Mouse (Mus musculus) embryonic facial prominence, embryonic 12.5 days (tissue): ENCODE measurements around the gene Fbxo31. TPM values are rescaled to one million over a fixed set of nuclear protein-coding genes. Genes with fewer than 3 reads are reported as not detected.

Source experiments
- ATAC-seq: fragments of 200-750 bp; cut with Nextera tagmentation; 2 replicates; pipeline ENCODE4 v1.8.0; 2017; ENCODE audit not compliant: insufficient number of reproducible peaks, insufficient read depth, low FRiP score, low TSS enrichment
- H3K27ac ChIP-seq: fragments of 300-500 bp; sonication (generic); 2 replicates; pipeline ENCODE4 v1.5.1; 2016; ENCODE audit warnings: mild to moderate bottlenecking
- H3K27me3 ChIP-seq: fragments of 300-500 bp; sonication (generic); 2 replicates; pipeline ENCODE4 v1.6.1; 2016; ENCODE audit warnings: mild to moderate bottlenecking, moderate library complexity
- H3K36me3 ChIP-seq: fragments of 300-500 bp; sonication (generic); 2 replicates; pipeline ENCODE4 v1.6.1; 2016; ENCODE audit warnings: mild to moderate bottlenecking
- H3K4me1 ChIP-seq: fragments of 300-500 bp; sonication (generic); 2 replicates; pipeline ENCODE4 v1.6.1; 2016
- H3K4me2 ChIP-seq: fragments of 300-500 bp; sonication (generic); replicated peaks from 2 replicates; pipeline ENCODE4 v1.6.1; 2016; ENCODE audit warnings: mild to moderate bottlenecking, moderate library complexity
- H3K4me3 ChIP-seq: fragments of 300-500 bp; sonication (generic); 2 replicates; pipeline ENCODE4 v1.5.1; 2016; ENCODE audit warnings: mild to moderate bottlenecking
- H3K9ac ChIP-seq: fragments of 300-500 bp; sonication (generic); 2 replicates; pipeline ENCODE4 v1.6.1; 2016; ENCODE audit warnings: mild to moderate bottlenecking, moderate library complexity
- H3K9me3 ChIP-seq: fragments of 300-500 bp; sonication (generic); 2 replicates; pipeline ENCODE4 v1.6.1; 2016; ENCODE audit warnings: mild to moderate bottlenecking, moderate library complexity
- WGBS: fragments of 180-500 bp; shearing (Covaris S2); methylation state at CpG from one replicate; pipeline ENCODE4 v1.1.7; 2016; 5-methylcytosine and 5-hydroxymethylcytosine counted together
- polyA plus RNA-seq: library from polyadenylated mRNA; unstranded; fragments of >200 nt; fragmentation: Nextera tagmentation; extraction: Ambion mirVana; gene quantifications from 2 replicates; pipeline ENCODE4 v1.2.1, GENCODE M21; 2016

The Fbxo31 gene
- polyA plus RNA-seq, 1 experiment from 2014 or later: 23.9 TPM

DNA sequence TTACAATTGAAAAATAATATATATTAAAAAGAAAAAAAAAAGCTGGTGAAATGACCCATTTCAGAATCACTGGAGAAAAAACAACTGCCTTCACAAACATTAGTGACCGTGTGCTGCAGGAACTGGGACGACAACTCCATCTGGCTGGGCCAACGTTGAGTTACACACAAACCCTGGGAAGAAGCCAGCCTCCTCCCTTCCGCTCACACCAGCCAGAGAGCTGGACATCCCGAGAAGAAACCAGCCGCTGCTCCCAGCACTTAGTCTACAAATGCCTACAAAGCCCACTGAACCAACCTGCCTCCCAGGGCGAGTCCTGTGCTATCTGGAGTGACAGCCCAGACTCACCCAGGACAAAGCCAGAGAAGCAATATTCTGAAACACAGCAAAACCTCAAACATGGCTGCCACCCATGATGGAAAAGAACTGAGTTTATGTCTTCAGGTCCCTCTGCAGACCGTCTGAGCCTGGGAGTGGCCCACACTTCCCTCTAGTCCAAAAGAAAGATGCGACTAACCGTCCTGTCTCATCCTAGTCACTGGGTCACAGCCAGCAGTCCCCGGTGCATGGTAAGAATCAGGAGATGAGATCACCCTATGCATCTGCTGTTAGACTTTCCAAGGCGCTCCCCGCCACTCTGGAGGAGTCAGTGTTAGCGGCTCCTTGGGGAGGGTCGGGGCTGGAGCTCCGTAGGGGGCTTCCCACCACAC, 16.8 kb downstream of the Fbxo31 start:
- Histone ChIP-seq H3K27me3 (no peaks in the 10 kb centered on the region), H3K9ac (no peak overlapping the region), H3K4me3 (no peak overlapping the region), H3K27ac (no peak overlapping the region), H3K9me3 (no peaks in the 10 kb centered on the region), H3K4me2 (no peak overlapping the region), H3K4me1 (no peaks in the 10 kb centered on the region), H3K36me3 (peaks cover 41% of the 10 kb centered on the region)
- ATAC-seq: no peak
- WGBS: 88% methylated on average over 16 of the region's 16 CpGs

DNA sequence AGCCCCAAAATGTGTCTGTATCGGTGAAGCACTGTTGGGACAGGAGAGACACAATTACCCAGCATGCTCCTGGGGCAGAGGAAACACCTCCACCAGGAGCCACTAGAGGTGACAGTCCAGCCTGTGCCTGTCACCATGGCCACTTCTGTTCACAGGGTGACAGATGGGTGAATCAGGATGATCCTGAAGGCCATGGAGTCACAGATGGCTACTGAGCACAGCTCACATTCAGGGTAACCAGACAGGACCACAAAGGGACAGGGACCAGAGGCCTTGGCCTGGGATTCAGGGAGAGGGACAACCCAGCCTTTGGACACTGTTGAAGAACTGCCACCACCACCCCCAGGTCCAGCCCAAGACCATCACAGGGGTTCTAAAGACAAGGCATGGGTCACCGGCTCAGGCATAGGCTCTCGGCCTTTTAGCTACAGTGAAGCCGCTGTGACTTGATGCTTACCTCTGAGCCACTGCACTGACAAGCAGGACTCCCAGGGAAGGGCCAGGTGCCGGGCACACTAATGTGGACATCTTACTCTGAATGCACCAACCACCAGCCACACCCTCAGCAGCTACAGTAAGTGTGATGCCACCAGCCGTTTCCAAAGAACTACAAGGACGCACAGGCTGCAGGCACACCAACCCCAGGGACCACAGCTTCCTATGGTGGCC, 18.0 kb downstream of the Fbxo31 start:
- Histone ChIP-seq H3K27ac (no peak overlapping the region), H3K4me1 (no peaks in the 10 kb centered on the region), H3K27me3 (no peaks in the 10 kb centered on the region), H3K36me3 (peaks cover 43% of the 10 kb centered on the region), H3K9ac (no peak overlapping the region), H3K4me2 (no peak overlapping the region), H3K4me3 (no peak overlapping the region), H3K9me3 (no peaks in the 10 kb centered on the region)
- ATAC-seq: no peak
- 91% methylated on average over 7 of the region's 7 CpGs for WGBS

DNA sequence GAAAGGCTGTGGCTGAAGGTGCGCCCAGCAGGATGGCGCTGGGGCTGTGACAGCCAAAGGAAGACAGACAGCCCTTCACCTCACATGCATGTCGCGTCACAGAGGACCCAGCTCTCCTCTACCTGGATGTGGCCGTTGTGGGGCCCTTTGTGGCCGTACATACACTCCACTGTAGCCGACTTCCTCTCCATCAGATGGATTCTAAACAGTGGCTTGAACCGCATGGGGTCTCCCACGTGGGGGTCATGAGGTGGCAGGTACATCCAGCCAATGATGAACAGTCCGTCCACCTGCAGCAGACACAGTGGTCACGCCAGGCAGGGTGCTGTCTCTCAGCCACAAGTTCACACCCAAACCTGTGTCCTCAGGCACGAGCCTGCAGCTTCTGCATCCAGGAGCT, 18.8 kb downstream of the Fbxo31 start:
- H3K27me3 ChIP-seq: no peaks in the 10 kb centered on the region
- H3K36me3 ChIP-seq: peaks cover 45% of the 10 kb centered on the region
- H3K4me2 ChIP-seq: no peak overlapping the region
- H3K4me3 ChIP-seq: no peak overlapping the region
- ATAC-seq: no peak
- H3K9me3 ChIP-seq: no peaks in the 10 kb centered on the region
- WGBS: 88% methylated on average over 12 of the region's 12 CpGs
- H3K4me1 ChIP-seq: no peaks in the 10 kb centered on the region
- H3K27ac ChIP-seq: no peak overlapping the region
- H3K9ac ChIP-seq: no peak overlapping the region

DNA sequence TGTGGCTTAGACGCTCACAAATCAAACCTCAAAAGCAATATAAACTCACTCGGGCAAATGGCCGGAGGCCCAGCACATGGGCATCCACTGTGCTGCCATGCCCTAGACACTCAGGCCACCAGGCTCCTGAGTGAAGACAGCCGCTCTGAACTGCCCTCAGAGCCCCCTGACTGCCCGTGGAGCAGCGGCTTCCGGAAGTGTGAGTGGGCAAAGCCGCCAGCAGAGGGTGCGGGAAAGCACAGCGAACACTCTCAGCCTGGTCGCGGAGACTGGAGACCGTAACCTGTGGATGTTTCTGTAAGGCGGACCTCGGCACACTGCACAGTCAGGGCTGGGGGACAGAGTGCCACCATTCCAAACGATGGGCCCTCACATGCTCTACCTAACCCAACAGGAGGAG, 20.1 kb downstream of the Fbxo31 start:
- 90% methylated on average over 16 of the region's 16 CpGs for WGBS

DNA sequence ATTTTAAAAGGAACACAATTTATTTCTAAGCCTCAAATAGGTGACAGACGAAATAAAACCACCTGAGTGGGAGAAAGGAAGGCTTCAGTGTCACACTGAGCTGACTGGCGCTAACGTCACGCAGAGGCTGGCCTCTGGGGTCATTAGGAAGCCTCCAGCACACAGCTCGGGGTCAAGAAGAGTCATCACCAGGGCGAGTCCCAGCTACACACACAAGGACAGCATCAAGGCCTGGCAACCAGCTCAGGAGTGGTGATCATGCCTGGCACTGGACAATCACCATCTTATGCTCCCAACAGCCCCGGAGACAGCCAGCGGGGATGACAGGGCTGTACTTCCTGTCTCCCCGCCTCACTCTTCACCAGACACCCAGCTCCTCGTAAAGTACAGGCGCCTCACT, 20.9 kb downstream of the Fbxo31 start:
- Histone ChIP-seq H3K36me3 (peaks cover 65% of the 10 kb centered on the region), H3K27ac (no peak overlapping the region), H3K4me2 (no peak overlapping the region), H3K4me3 (no peak overlapping the region), H3K9me3 (no peaks in the 10 kb centered on the region), H3K4me1 (no peaks in the 10 kb centered on the region), H3K9ac (no peak overlapping the region), H3K27me3 (no peaks in the 10 kb centered on the region)
- 85% methylated on average over 11 of the region's 11 CpGs for WGBS
- no peak for ATAC-seq

More for the DNA sequence above, 20.1 kb downstream of the Fbxo31 start:
- H3K9ac ChIP-seq: no peak overlapping the region
- no peaks in the 10 kb centered on the region for H3K9me3 ChIP-seq
- H3K4me2 ChIP-seq: no peak overlapping the region
- H3K4me1 ChIP-seq: no peaks in the 10 kb centered on the region
- H3K27me3 ChIP-seq: no peaks in the 10 kb centered on the region
- H3K36me3 ChIP-seq: peaks cover 58% of the 10 kb centered on the region
- no peak overlapping the region for H3K27ac ChIP-seq
- ATAC-seq: no peak
- no peak overlapping the region for H3K4me3 ChIP-seq

DNA sequence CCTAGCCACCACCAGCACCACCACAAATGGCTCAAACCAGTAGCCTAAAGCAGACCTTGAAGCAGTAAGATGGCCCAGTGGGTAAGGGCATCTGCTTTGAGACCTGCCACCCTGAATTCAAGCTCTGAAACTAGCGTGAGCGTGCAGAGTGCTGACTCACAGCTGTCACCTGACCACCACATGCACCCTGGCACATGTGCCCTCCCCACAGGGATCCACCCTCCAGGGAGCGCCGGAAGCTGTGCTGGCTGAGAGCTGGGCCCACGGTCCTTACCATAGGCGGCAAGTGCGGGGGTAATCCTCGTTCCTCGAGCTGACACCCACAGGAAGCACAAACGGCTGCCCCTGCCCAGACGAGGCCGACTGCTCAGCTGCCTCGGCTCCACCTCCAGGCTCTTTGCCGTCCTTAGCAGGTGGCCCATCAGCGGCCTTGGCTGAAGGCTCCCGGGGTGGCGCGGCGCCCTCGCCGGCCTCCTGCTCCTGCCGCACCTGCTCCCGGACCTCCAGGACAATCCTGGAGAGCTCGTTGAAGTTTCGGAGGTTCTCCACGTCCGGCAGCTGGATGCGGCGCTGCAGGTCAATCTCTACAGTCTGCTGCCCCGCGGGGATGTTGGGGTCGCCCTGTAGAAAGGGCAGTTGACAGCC, 24.7 kb downstream of the Fbxo31 start:
- H3K4me2 ChIP-seq: no peak overlapping the region
- H3K9me3 ChIP-seq: no peaks in the 10 kb centered on the region
- no peak for ATAC-seq
- H3K27me3 ChIP-seq: no peaks in the 10 kb centered on the region
- peaks cover 82% of the 10 kb centered on the region for H3K36me3 ChIP-seq
- WGBS: 95% methylated on average over 32 of the region's 32 CpGs
- H3K27ac ChIP-seq: no peak overlapping the region
- no peaks in the 10 kb centered on the region for H3K4me1 ChIP-seq
- no peak overlapping the region for H3K9ac ChIP-seq
- no peak overlapping the region for H3K4me3 ChIP-seq

DNA sequence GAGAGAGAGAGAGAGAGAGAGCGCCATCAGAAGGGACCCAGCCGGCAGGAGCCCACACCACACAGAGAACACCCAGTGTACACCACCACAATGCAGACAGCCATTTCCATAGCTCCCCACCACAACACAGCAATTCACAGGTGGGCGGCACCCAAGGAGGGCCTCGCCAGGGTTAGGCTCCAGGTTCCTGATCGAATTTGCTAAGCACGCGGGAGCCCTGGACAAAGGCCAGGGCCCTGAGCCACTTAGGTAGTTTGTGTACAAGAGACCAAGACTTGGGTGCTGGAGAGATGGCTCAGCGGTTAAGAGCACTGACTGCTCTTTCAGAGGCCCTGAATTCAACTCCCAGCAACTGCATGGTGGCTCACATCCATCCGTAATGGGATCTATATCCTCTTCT, 26.1 kb downstream of the Fbxo31 start:
- no peak for ATAC-seq
- H3K4me3 ChIP-seq: no peak overlapping the region
- no peak overlapping the region for H3K4me2 ChIP-seq
- H3K36me3 ChIP-seq: peaks cover 70% of the 10 kb centered on the region
- 88% methylated on average over 9 of the region's 9 CpGs for WGBS
- H3K27me3 ChIP-seq: no peaks in the 10 kb centered on the region
- H3K9ac ChIP-seq: no peak overlapping the region
- H3K9me3 ChIP-seq: no peaks in the 10 kb centered on the region
- H3K4me1 ChIP-seq: no peaks in the 10 kb centered on the region
- no peak overlapping the region for H3K27ac ChIP-seq

DNA sequence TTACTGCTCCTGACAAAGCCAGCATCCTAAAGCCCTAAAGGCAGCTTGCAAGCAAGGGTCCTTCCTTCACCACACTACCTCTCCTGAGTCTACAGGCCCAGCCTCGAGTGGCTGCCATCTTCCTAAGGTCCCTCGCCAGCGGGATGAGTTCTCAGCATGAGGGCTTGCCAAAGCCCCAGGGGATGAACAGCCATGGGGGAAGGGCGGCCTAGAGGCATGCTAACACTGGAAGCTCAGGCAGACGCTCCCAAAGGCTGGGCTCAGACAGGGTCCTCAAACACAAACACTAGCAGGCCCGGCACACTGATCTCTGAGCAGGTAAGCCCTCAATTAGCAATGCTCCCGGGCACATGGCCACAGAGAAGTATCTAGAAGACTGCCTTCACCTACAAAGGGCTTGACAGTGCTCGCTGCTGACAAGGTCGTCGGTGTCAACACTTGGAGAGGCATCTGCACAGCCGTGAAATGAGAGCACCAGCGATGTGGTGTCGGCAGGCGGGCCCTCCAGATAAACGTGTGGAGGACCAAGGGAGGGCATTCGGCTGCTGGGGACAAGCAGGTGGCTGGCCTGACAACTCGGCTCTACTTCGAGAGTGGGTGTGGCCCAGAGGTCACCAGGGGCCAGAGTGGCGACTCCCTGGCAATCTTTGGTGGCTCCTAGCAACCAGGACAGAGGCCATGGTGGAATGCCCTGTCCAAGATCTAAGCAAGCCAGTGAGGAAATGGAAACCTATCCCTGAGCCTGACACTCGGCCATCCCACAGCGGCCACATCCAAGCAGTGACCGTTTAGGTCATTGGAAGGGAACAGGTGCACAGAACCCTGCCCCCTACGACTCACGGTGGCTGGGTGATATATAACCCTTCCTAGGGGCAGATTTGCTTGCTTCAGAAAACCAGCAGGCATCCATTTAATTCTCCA, 27.3 kb downstream of the Fbxo31 start:
- Histone ChIP-seq H3K27ac (no peak overlapping the region), H3K36me3 (peaks cover 64% of the 10 kb centered on the region), H3K9me3 (no peaks in the 10 kb centered on the region), H3K4me1 (no peaks in the 10 kb centered on the region), H3K4me3 (no peak overlapping the region), H3K4me2 (no peak overlapping the region), H3K27me3 (no peaks in the 10 kb centered on the region), H3K9ac (no peak overlapping the region)
- 73% methylated on average over 24 of the region's 24 CpGs for WGBS
- ATAC-seq: no peak

DNA sequence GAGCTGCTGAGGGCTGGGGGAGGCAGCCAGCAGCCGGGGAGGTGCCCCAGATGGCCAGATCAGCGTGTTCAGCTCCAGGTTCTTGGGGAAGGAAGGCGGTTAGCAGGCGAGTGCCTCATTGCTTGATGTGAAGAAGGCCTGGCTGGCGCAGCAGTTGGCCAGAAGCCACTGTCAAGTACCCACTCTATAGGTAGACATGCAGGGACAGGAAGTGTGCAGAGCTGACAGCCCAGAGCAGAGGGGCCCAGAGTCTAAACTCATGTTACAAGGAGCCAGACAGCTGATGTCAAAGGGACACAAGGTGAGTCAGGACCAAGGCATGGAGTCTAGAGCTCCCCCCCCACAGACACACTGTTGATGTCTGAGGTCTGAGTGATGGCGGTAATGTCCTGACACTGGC, 28.6 kb downstream of the Fbxo31 start:
- Histone ChIP-seq H3K4me2 (no peak overlapping the region), H3K27me3 (peaks cover 2% of the 10 kb centered on the region; the same call in 1 of the 2 replicates), H3K27ac (no peak overlapping the region), H3K9ac (no peak overlapping the region), H3K4me1 (no peaks in the 10 kb centered on the region), H3K36me3 (peaks cover 55% of the 10 kb centered on the region), H3K9me3 (no peaks in the 10 kb centered on the region), H3K4me3 (no peak overlapping the region)
- 94% methylated on average over 6 of the region's 6 CpGs for WGBS
- no peak for ATAC-seq

DNA sequence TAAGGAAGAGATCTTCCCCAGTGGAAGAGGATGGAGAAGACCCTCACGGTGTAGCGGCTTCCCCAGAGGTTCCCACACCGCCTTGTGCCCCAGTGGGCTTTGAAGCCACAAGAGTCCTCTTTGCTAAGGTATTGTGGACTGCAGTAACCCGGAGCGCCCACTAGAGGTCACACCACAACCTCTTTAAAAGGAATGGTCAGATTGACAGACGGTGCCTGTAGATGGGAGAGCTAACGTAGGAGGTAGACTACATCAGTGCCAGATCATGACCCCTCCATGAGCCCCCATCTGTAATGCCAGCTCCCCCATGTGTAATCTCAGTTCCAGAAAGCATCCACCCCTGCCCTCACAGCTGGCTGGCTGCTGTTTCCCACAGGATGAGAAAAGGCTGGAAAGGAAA, 31.5 kb downstream of the Fbxo31 start:
- no peaks in the 10 kb centered on the region for H3K9me3 ChIP-seq
- no peak overlapping the region for H3K27ac ChIP-seq
- no peak overlapping the region for H3K9ac ChIP-seq
- no peak overlapping the region for H3K4me3 ChIP-seq
- H3K36me3 ChIP-seq: peaks cover 27% of the 10 kb centered on the region
- WGBS: 5% methylated on average over 7 of the region's 7 CpGs
- ATAC-seq: no peak
- peaks cover 4% of the 10 kb centered on the region; the same call in 1 of the 2 replicates for H3K27me3 ChIP-seq
- no peak overlapping the region for H3K4me2 ChIP-seq
- H3K4me1 ChIP-seq: no peaks in the 10 kb centered on the region

DNA sequence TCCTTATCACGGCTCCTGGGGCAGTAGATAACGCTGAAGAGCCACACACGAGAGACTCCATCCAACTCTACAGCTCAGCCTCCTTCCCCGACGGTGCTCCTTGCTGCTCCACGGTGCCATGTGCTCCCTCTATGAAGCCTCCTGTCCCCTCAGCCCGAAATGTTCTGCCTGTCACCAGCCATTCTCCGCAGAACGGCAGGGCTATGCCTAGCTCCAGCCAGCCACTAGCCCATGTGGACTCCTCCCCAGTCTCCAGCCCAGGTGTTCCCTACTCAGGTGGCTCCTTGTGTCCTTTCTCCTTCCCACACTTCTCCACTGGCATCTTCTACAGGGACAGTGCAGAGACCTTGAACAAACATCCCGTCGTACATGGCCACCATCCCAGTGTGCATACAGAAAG, 33.7 kb downstream of the Fbxo31 start:
- H3K4me2 ChIP-seq: no peak overlapping the region
- H3K27ac ChIP-seq: no peak overlapping the region
- 80% methylated on average over 11 of the region's 11 CpGs for WGBS
- no peak for ATAC-seq
- no peaks in the 10 kb centered on the region for H3K9me3 ChIP-seq
- H3K4me3 ChIP-seq: no peak overlapping the region
- no peak overlapping the region for H3K9ac ChIP-seq
- H3K36me3 ChIP-seq: 0 out of 2 replicates have a peak, but pooled peaks cover 7% of the 10 kb centered on the region
- peaks cover 4% of the 10 kb centered on the region; the same call in 1 of the 2 replicates for H3K27me3 ChIP-seq
- no peaks in the 10 kb centered on the region for H3K4me1 ChIP-seq
